Mouse (Mus musculus) kidney, embryonic 14.5 days (tissue): ENCODE measurements around the gene Tbx1. TPM values are rescaled to one million over a fixed set of nuclear protein-coding genes. Genes with fewer than 3 reads are reported as not detected.

Source experiments
- ATAC-seq: fragments of 200-750 bp; cut with Nextera tagmentation; 2 replicates; pipeline ENCODE4 v1.8.0; 2017; ENCODE audit warnings: moderate number of reproducible peaks, mild to moderate bottlenecking, moderate TSS enrichment, moderate library complexity; ENCODE audit not compliant: low FRiP score, low TSS enrichment
- H3K27ac ChIP-seq: fragments of 300-500 bp; sonication (generic); 2 replicates; pipeline ENCODE4 v1.5.1; 2014; ENCODE audit warnings: low read depth, mild to moderate bottlenecking, low read length, moderate library complexity, mixed read lengths
- H3K27me3 ChIP-seq: fragments of 300-500 bp; sonication (generic); 2 replicates; pipeline ENCODE4 v1.6.1; 2014; ENCODE audit warnings: mild to moderate bottlenecking, low read length; ENCODE audit not compliant: control insufficient read depth, insufficient read depth
- H3K36me3 ChIP-seq: fragments of 300-500 bp; sonication (generic); 2 replicates; pipeline ENCODE4 v1.6.1; 2014; ENCODE audit warnings: low read length, mixed read lengths; ENCODE audit not compliant: control insufficient read depth, insufficient read depth
- H3K4me1 ChIP-seq: fragments of 300-500 bp; sonication (generic); 2 replicates; pipeline ENCODE4 v1.6.1; 2014; ENCODE audit warnings: low read length, mixed read lengths; ENCODE audit not compliant: control insufficient read depth, insufficient read depth
- H3K4me2 ChIP-seq: fragments of 300-500 bp; sonication (generic); replicated peaks from 2 replicates; pipeline ENCODE4 v1.6.1; 2014; ENCODE audit warnings: low read depth, mild to moderate bottlenecking, low read length
- H3K4me3 ChIP-seq: fragments of 300-500 bp; sonication (generic); 2 replicates; pipeline ENCODE4 v1.5.1; 2014; ENCODE audit warnings: mild to moderate bottlenecking, low read length
- H3K9ac ChIP-seq: fragments of 300-500 bp; sonication (generic); 2 replicates; pipeline ENCODE4 v1.6.1; 2014; ENCODE audit warnings: low read depth, mild to moderate bottlenecking, low read length, moderate library complexity
- H3K9me3 ChIP-seq: fragments of 300-500 bp; sonication (generic); 2 replicates; pipeline ENCODE4 v1.6.1; 2016; ENCODE audit warnings: low read length; ENCODE audit not compliant: control insufficient read depth
- WGBS: fragments of 180-500 bp; shearing (Covaris S2); extraction: QIAGEN DNeasy Blood & Tissue Kit; methylation state at CpG from one replicate; pipeline ENCODE4 v1.1.7; 2014; 5-methylcytosine and 5-hydroxymethylcytosine counted together
- polyA plus RNA-seq: library from polyadenylated mRNA; unstranded; fragments of >200 nt; fragmentation: Nextera tagmentation; extraction: Ambion mirVana; gene quantifications from 2 replicates; pipeline ENCODE4 v1.2.1, GENCODE M21; 2014

The Tbx1 gene
- polyA plus RNA-seq, 1 experiment from 2014 or later = 0.61 TPM

- H3K36me3 ChIP-seq = no peaks in the 10 kb centered on the region
- no peak overlapping the region for H3K27ac ChIP-seq
- H3K9me3 ChIP-seq = no peaks in the 10 kb centered on the region
- H3K4me2 ChIP-seq = peak overlapping the region; percentile 89
- no peak for ATAC-seq
- WGBS = 54% methylated on average over 5 of the region's 5 CpGs
- H3K9ac ChIP-seq = peak overlapping the region; percentile 71
- H3K4me3 ChIP-seq = peak overlapping the region; percentile 70
- peaks cover 20% of the 10 kb centered on the region for H3K4me1 ChIP-seq
- H3K27me3 ChIP-seq = peaks cover 29% of the 10 kb centered on the region
Measured at GRCm38 (mm10) chr16:18630291-18630690, 39.8 kb upstream of the Tbx1 start.

- H3K27ac ChIP-seq = no peak within 1 kb of the TSS
- WGBS = under 1% methylated on average over 73 of the region's 93 CpGs
Measured at GRCm38 (mm10) chr16:18629390-18630231, 39.1 kb upstream of the Tbx1 start, which contains the start of gene Sept5. Sept5 (minus strand) TSS chr16:18629954.

GRCm38 (mm10) chr16:18628948-18629340 is 38.5 kb upstream of the Tbx1 start:
- H3K4me2 ChIP-seq = peak overlapping the region; percentile 89
- peak overlapping the region; percentile 70 for H3K4me3 ChIP-seq

More at GRCm38 (mm10) chr16:18629390-18630231, 39.1 kb upstream of the Tbx1 start, which contains the start of gene Sept5:
- Histone ChIP-seq H3K4me3 (peak within 1 kb of the TSS; percentile 70), H3K27me3 (peaks cover 36% of the 10 kb centered on the region), H3K36me3 (no peaks in the 10 kb centered on the region), H3K4me1 (peaks cover 20% of the 10 kb centered on the region), H3K9me3 (no peaks in the 10 kb centered on the region), H3K4me2 (peak within 1 kb of the TSS; percentile 89), H3K9ac (peak within 1 kb of the TSS; percentile 71)
- peak; percentile 44 for ATAC-seq

GRCm38 (mm10) chr16:18628206-18628947 is 37.9 kb upstream of the Tbx1 start:
- Histone ChIP-seq H3K4me3 (peak overlapping the region; percentile 70; the same call in 1 of the 2 replicates), H3K9ac (peak overlapping the region; percentile 71), H3K27ac (no peak overlapping the region), H3K36me3 (no peaks in the 10 kb centered on the region), H3K4me2 (peak overlapping the region; percentile 89), H3K4me1 (peaks cover 20% of the 10 kb centered on the region), H3K27me3 (peaks cover 48% of the 10 kb centered on the region), H3K9me3 (no peaks in the 10 kb centered on the region)
- no peak for ATAC-seq
- 78% methylated on average over 7 of the region's 7 CpGs for WGBS

More at GRCm38 (mm10) chr16:18628948-18629340, 38.5 kb upstream of the Tbx1 start:
- no peaks in the 10 kb centered on the region for H3K36me3 ChIP-seq
- ATAC-seq = no peak
- H3K9ac ChIP-seq = peak overlapping the region; percentile 71
- peaks cover 20% of the 10 kb centered on the region for H3K4me1 ChIP-seq
- H3K27ac ChIP-seq = no peak overlapping the region
- peaks cover 43% of the 10 kb centered on the region for H3K27me3 ChIP-seq
- WGBS = 40% methylated on average over 2 of the region's 2 CpGs
- H3K9me3 ChIP-seq = no peaks in the 10 kb centered on the region

- Histone ChIP-seq H3K9ac (no peak overlapping the region), H3K27ac (no peak overlapping the region), H3K4me1 (peaks cover 20% of the 10 kb centered on the region), H3K4me2 (peak overlapping the region; percentile 82; the same call in 1 of the 2 replicates), H3K27me3 (peaks cover 60% of the 10 kb centered on the region), H3K4me3 (no peak overlapping the region), H3K36me3 (peaks cover 6% of the 10 kb centered on the region; the same call in 1 of the 2 replicates), H3K9me3 (no peaks in the 10 kb centered on the region)
- no peak for ATAC-seq
- 58% methylated on average over 3 of the region's 3 CpGs for WGBS
Measured at GRCm38 (mm10) chr16:18627163-18627562, 36.7 kb upstream of the Tbx1 start.

GRCm38 (mm10) chr16:18626376-18626878 is 36.0 kb upstream of the Tbx1 start, which contains the start of gene Gm49601:
Gm49601 (minus strand) TSS chr16:18626427.
- Histone ChIP-seq H3K4me2 (peak within 1 kb of the TSS; percentile 82), H3K9ac (peak within 1 kb of the TSS; percentile 63), H3K9me3 (no peaks in the 10 kb centered on the region), H3K27me3 (peaks cover 68% of the 10 kb centered on the region), H3K27ac (no peak within 1 kb of the TSS), H3K4me3 (peak within 1 kb of the TSS; percentile 47), H3K4me1 (peaks cover 20% of the 10 kb centered on the region), H3K36me3 (peaks cover 6% of the 10 kb centered on the region; the same call in 1 of the 2 replicates)
- peak; percentile 34 for ATAC-seq
- under 1% methylated on average over 57 of the region's 65 CpGs for WGBS

- peak overlapping the region; percentile 63 for H3K9ac ChIP-seq
- peak overlapping the region; percentile 82 for H3K4me2 ChIP-seq
- no peak overlapping the region for H3K27ac ChIP-seq
- H3K4me1 ChIP-seq = peaks cover 25% of the 10 kb centered on the region
- no peak for ATAC-seq
- H3K36me3 ChIP-seq = peaks cover 6% of the 10 kb centered on the region; the same call in 1 of the 2 replicates
- peak overlapping the region; percentile 47 for H3K4me3 ChIP-seq
- no peaks in the 10 kb centered on the region for H3K9me3 ChIP-seq
- peaks cover 70% of the 10 kb centered on the region for H3K27me3 ChIP-seq
- WGBS = 8% methylated on average over 26 of the region's 26 CpGs
Measured at GRCm38 (mm10) chr16:18625791-18626311, 35.4 kb upstream of the Tbx1 start.

GRCm38 (mm10) chr16:18625097-18625496 is 34.6 kb upstream of the Tbx1 start:
- Histone ChIP-seq H3K9me3 (no peaks in the 10 kb centered on the region), H3K4me3 (no peak overlapping the region), H3K4me2 (no peak overlapping the region), H3K4me1 (peaks cover 30% of the 10 kb centered on the region), H3K9ac (no peak overlapping the region), H3K27me3 (peaks cover 73% of the 10 kb centered on the region), H3K27ac (no peak overlapping the region), H3K36me3 (peaks cover 6% of the 10 kb centered on the region; the same call in 1 of the 2 replicates)
- no peak for ATAC-seq
- 42% methylated on average over 14 of the region's 14 CpGs for WGBS
